Mouse (Mus musculus) mesoderm, embryonic 11.5 days (tissue): ENCODE data around the gene Col27a1.

ENCODE experiments used
- DNase-seq: peaks from one replicate; pipeline ENCODE4 v3.0.0-alpha.2; 2012; ENCODE audit warnings: low read depth, low spot score

The Col27a1 gene

DNA sequence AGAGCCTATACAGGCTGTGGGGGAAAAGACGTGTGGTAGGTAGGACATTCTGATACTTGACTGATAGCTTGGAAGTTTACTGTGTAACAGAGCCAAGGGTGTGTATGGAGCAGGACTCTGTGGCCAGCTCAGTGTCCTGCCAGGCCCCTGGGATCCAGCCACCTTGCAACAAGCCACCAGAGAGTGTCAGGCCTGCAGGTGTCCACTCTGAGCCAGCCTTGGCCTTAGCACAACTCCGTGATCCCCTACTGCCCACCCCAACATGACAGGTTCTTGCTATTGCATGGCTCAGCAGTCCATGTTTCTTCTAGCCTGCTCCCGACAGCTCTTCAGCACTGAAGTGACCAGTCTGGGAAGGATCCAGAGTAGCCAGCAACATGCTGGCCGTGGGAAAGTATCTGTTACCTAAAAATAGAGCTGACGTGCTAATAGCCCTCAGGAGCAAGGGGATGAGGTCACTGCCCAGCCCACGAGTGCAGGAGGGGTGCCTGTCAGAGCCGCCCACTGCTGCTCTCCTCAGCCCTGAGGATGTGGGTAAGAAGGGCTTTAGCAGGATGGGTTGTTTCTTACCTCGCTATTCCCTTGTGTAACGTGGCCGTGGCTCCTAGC, 96.5 kb downstream of the Col27a1 start:
- DNase-seq: no peak

DNA sequence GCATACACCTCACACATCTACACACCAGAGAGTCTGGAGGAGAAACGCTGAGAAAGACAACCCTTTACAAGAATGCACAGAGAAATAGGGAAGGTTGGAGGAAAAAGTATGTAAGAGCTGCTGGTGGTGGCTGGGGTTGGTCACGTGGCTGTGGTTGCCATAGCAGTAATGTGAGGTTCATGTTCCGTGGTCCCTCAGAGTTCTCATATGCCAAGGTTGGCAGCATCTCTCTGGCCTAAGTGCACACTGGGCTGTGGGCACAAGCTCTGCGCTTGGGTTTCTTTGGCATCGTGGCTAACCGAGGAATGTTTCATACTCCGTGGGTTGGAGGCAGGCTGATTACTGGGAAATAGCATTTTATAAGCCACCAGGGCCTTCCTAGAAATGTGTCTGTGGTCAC, 97.6 kb downstream of the Col27a1 start:
- DNase-seq: no peak

DNA sequence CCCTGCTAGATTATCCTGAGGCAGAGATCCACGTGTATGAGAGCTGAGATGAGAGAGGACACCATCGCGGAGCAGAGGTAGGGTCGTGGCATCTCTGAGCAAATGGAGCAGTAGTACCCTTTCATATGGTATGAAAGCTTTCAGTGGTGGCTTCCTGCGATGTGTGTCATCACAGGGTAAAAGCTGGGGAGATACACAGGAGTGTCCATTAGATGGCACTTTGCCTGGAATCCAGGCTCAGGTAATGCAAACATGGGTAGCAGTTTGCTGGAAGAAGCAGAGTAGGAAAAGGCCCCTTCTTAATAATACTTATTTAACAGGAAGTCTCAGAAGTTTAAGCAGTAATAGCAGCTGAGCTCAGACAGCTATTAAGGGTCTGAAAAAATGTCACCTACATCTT, 100.3 kb downstream of the Col27a1 start:
- no peak for DNase-seq

DNA sequence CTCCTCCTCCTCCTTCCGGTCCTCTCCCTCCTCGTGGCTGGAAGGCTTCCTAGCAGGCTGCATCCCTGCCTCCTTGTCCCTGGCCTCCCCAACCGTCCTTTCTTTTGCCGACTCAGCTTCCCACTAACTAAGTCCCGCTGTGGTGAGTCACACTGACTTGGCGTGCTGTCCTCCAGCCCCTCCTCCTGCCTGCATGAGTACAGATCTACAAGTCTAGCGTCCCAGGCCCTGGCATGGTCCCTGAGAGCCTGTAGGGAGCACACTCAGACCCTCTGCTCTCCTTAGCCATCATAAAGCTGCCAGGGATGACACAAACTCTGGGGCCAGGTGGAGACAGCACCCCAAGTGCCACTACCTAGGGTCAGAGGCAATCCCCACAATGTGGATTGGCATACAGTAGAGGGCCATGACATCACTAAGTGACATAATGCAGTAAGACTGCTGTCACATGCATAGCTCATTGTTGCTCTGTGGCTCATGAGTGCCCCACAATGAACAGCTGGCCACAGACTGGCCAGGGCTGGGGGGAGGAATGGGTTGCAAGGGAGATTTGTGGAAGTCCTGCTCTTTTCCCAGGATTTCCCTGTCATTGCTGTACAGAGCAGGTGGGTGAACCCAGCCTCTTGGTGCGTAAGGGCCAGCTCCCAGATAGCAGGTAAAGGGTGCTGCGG, 102.4 kb downstream of the Col27a1 start:
- DNase-seq: no peak

DNA sequence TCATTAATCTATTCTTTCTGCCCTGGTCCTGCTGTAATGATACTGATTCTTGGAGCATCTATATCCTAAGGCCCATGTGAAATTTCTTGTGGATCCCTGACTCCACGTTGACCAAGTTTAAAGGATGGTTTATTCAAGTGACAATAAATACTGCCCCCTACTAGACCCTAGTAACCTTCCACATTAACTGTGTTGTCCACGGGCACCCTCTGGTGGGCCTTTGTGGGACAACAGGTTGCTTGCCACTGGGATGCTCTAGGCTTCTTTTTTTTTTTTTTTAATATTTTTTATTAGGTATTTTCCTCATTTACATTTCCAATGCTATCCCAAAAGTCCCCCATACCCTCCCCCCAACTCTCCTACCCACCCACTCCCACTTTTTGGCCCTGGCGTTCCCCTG, 105.8 kb downstream of the Col27a1 start:
- peak; percentile 68 for DNase-seq

DNA sequence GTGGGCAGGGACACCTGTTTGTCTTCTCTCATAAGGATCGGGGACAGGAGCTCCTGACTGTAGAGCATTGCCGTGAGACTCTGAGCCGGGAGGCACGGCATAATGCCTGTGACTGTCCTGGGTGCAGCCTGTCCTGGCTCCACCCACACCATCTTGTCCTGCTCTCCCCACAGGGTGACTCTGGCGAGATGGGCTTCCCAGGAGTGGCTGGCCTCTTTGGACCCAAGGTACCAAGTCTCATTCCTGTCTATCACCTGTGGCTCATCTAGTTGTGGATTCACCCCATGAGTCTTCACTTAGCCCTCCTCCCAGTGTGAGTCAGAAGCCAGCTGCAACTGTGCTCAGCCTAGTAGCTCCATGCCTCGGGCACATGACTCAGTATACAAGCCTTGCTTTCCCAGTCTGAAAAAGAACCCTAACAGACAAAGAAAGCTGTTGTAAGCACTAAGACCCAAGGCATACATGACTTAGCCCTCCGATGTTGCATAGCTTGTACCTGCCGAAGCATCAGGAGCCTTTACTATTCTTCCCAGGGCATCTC, 109.5 kb downstream of the Col27a1 start:
- no peak for DNase-seq

DNA sequence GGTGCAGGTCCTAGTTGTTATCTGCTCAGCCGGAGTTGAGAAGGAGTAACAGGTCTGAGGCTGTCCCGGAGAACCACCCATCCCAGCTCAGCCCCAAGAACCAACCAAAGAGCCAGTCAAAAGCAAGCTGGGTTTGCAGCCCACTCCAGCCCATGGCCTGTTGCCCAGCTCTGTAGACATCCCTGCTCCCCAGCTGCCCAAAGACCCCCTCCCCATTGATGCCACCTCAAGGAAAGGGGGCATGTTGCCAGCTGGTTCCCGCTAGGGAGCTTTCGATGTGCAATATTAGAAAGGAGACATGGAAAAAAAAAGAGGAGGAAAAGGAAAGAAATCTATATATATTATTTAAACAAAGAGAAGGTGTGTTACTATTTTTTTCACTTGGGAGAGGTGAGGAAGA, 119.6 kb downstream of the Col27a1 start:
- DNase-seq: no peak

DNA sequence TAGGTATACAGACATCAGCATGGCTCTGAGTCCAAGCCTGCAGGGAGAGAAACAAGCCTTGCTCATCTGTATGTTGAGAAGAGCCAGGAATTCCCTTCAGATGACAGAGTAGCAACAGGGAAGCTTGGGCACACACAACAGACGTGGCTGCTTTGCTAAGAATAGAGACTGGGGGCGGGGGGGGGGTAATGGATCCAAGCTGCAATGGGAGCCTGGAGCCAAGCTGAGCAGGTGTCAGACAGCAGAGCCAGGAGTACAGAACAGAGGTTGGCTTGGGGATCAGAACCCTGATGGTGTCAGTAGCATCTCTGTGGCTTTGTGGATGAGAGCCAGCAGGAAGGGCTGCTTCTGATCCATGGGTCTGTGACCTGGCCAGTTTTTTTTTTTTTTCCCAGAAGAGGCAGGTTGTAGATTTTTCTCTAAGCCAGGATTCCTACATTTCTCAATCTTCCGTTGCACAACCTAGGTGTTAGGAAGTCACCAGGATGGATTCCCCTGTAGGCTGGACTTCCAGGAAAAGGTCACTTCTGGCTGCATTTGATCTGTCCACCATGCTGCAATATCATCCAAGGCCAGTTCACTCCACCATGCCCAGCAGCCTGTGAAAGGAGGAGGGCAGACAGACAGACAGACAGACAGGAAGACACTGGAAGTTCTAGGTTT, 124.7 kb downstream of the Col27a1 start:
- no peak for DNase-seq

DNA sequence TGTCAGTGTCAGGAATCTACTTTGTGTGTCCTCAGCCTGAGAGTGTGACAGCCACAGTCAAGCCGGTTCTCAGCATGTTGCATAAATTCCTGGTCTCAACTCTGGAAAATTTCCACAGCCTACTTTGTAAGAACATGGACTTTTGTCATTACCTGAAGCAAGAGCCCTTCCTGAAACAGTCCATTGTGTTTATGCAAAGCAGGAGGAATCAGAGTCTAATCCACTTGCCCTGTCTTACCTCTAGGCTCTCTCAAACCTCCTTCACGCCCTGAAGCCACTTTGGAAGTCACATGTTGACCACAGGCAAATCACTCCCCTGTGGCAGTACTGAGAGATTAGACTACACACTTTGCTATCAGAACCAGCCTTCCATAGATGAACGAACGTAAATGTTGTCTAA, 128.7 kb downstream of the Col27a1 start:
- DNase-seq: no peak

DNA sequence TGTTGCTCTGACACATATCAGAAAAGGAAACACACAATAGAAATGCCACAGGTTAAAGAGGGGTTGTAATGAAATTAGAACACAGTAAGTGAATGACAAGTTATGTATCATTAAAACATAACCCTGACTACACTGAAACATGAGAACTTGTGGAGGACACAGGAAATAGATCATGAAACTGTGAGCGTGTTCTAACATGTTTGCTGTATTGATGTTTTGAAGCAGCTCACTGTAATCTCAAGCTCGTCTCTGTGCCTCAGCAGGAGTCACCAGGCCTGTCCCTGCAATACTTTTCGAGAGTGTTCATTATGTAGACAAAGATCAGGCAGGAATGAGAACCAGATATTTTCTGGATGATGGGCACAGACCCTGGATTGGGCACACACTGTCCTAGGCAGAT, 129.8 kb downstream of the Col27a1 start:
- DNase-seq: no peak

DNA sequence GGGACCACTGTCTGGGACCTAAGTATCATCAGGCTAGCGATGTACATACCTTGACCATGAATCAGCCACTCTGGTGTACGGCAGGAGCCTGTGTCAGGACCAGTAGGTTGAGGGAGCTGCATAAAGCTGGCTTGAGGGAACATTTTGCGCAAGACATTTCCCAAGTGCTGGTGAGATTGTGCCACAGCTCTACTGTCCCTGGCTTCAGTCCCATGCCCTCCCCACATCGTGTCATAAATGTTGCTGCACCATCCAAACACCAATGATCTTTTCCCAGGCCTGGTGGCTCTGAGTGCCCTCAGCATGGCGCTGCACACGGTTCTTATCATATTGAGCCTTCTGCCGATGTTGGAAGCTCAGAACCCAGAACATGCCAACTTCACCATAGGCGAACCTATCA, 130.5 kb downstream of the Col27a1 start, which contains the start of gene Orm1:
Gene Orm1 (plus strand): TSS at position 266 of the 400 bp plus-strand sequence.
- no peak for DNase-seq

DNA sequence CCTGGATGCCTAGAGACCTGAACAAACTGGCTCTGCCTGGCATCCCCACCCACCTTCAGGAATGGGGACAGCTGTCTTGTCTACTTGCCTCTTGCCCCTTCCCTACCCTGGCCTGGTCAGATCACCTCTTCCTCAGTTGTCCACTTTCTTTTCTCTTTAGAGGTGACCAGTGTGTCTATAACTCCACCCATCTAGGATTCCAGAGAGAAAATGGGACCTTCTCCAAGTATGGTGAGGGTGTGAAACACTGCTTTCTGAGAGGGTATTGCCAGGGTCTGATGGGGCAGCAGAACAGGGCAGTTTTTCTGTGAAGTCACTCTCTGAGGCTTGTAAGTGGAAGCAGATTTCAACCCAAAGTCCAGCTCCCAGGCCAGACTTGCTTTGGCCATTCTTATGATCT, 131.5 kb downstream of the Col27a1 start:
- no peak for DNase-seq

DNA sequence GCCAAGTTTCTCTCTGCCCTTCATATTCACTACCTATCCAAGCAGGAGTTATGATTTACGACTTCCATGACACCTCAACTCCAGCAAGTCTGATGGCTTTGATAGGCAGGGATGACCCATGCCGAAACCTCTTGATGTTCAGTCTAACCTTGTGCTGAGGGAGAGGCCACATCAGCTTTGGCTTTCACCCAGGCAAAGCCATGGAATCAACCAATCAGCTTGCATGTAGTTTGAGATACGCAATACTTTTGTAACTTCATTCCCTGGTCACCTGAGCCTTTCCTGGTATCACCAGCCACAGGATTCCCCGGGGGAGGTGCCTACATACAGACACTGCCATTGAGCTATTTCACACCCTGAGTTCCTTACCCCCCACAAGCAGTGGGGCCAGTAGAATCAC, 132.9 kb downstream of the Col27a1 start:
- DNase-seq: no peak

DNA sequence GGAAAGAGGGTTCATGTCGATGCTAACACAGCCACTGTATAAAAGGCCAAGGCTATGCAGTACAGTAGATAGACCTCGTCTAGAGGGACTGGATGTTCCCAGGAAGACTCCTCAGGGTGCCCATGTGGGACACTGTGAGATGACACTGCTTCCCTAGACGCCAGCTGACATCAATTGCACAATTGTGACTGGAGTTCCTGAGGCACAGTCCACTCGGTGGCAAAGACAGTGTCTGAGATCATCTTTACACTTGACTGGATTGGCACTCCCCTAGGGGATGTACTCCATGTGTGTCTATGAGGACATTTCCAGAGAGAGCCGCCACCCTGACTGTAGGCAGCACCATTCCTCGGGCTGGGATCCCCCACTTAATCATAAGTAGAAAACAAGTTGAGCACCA, 134.7 kb downstream of the Col27a1 start:
- no peak for DNase-seq

DNA sequence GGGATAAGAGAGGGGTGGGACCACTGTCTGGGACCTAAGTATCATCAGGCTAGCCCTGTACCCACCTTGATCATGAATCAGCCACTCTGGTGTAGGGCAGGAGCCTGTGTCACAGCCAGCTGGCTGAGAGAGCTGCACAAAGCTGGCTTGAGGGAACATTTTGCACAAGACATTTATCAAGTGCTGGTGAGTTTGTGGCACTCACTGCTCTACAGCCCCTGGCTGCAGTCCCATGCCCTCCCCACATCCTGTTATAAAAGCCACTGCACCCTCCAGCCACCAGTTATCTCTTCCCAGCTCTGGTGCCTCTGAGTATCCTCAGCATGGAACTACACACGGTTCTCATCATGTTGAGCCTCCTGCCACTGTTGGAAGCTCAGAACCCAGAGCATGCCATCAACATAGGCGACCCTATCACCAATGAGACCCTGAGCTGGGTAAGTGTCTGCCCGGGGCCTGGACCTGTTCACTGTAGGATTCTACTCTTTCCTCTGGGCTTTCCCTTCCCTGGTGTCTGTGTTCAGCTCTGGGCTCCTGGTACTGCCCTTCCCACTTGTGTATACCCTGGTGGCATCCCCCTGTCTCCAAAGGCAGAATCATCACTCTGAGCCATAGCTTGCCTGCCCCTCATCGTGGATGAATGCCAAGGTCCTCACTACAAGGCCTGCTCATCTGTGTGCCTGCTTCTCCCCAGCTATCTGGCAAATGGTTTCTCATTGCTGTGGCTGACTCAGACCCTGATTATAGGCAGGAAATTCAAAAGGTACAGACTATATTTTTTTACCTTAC, 142.3 kb downstream of the Col27a1 start, which contains the start of gene Orm3:
Gene Orm3 (plus strand): TSS at position 286 of the 789 bp plus-strand sequence.
- no peak for DNase-seq

DNA sequence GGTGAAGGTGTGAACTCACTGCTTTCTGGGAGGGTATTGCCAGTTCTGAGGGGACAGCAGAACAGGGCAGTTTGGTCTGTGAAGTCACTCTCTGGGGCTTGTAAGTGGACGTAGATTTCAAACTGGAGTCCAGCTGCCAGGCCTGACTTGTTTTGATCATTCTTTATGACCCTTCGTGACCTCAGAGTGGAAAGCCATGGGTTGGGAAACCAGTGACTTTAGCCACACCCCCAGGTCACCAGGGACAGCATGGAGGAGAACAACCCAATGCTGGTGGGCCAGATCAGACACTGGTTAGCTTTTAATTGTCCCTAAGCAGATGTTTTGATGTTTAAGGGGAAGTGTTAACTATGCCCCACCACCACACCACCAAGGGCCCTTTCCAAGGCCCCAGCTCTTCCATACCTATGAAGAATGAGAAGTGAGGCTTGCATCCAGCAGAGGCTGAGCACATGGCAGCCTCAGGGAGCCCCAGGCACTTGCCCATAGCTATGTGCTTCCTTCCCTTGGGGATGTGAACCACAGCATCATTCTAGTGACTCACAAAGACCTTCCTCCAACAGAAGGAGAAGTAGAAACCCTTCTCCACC, 143.3 kb downstream of the Col27a1 start:
- no peak for DNase-seq

DNA sequence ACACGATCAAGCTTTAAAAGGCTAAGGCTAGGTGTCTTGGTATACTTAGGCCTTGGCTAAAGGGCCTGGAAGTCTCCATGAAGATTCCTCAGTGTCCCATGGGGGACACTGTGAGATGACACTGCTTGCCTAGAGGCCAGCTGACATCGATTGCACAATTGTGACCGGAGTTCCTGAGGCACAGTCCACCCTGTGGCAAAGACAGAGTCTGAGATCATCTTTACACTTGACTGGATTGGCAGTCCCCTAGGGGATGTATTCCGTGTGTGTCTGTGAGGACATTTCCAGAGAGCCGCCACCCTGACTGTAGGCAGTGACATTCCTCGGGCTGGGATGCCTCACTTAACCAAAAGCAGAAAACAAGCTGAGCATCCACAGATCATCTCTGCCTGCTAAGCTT, 146.1 kb downstream of the Col27a1 start:
- no peak for DNase-seq

DNA sequence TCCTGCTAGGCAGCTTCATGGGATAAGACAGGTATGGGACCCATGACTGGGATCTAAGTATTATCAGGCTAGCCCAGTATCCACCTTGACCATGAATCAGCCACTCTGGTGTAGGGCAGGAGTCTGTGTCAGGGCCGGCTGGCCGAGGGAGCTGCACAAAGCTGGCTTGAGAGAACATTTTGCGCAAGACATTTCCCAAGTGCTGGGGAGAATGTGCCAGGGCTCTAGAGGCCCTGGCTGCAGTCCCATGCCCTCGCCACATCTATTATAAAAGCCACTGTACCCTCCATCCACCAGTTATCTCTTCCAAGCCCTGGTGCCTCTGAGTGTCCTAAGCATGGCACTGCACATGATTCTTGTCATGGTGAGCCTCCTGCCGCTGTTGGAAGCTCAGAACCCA, 148.3 kb downstream of the Col27a1 start, which contains the start of gene Orm2:
Gene Orm2 (plus strand): TSS at position 300 of the 400 bp plus-strand sequence.
- no peak for DNase-seq

DNA sequence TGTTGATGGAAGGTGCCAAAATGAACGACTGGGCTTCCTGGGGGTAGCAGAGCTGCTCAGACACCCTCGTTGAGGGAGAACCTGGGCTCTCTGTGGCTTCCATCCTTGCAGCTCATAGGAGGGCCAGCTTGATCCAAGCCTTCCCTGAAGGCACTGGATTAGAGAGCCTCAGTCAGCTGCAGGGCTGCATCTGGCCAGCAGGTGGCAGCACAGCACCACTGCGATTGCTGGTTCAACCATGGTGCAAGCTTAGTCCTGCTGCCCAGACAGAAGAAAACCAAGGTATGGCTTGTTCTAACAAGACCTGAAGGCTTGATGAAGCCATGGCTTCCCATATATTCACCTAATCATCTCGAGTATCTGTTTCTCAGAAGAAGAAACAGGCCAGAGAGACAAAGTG, 154.8 kb downstream of the Col27a1 start:
- peak; percentile 79 for DNase-seq

DNA sequence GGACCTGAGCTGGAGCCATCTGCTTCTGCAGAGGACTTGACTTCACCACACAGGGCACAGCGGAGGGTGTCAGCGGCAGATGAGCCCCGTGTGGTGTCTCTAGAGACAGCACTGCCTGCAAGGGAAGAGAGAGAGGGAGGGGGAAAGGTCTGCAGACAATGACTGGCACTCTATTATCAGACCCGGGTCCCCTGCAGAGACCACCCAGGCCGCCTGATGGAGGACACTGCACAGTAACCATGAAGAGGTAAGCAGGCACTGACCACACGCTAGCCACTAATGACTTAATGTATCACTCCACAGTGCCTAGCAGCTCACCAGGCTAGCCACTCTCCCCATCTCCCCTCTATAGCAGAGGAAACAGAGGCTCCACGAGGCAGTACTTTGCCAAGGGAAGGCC, 157.1 kb downstream of the Col27a1 start:
- DNase-seq: no peak

DNA sequence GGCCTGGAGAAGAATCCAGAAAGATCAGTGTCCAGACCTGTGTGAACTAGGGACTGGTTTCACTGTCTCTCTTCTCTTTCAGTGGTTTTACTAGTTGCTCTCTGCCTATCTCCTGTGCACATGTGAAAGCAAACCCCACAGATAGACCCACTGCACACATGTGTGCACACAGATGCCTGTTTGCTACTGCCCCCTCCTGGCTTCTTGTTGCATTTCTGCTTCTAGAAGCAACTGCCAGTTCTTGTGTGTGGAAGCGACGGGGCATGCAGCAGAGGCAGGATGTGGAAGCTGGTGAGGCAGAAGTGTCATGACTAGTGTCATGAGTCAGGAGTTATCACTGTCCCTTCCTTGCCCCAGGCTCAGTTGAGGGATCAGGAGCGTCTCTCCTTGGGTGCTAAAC, 158.1 kb downstream of the Col27a1 start:
- peak; percentile 42 for DNase-seq
